Mouse (Mus musculus) ES-CJ7 (cell line): ENCODE measurements around the gene Smyd2.

Source experiments
- DNase-seq: peaks from one replicate; pipeline ENCODE4 v3.0.0; 2011; ENCODE audit warnings: low read depth, low spot score

Gene Smyd2

GRCm38 (mm10) chr1:189873591-189873990 lies 48.6 kb downstream of the Smyd2 start:
- DNase-seq: no peak

- no peak for DNase-seq
Measured at GRCm38 (mm10) chr1:189872050-189872449, 50.1 kb downstream of the Smyd2 start.

GRCm38 (mm10) chr1:189871625-189872024 lies 50.5 kb downstream of the Smyd2 start:
- DNase-seq: no peak

- DNase-seq: peak; percentile 72
Measured at GRCm38 (mm10) chr1:189870539-189870938, 51.6 kb downstream of the Smyd2 start.

GRCm38 (mm10) chr1:189869651-189870270 lies 52.4 kb downstream of the Smyd2 start:
- peak; percentile 62 for DNase-seq

GRCm38 (mm10) chr1:189868036-189868435 lies 54.1 kb downstream of the Smyd2 start:
- peak; percentile 69 for DNase-seq

- DNase-seq: no peak
Measured at GRCm38 (mm10) chr1:189867497-189867896, 54.7 kb downstream of the Smyd2 start.

- DNase-seq: no peak
Measured at GRCm38 (mm10) chr1:189867034-189867433, 55.1 kb downstream of the Smyd2 start.

- DNase-seq: no peak
Measured at GRCm38 (mm10) chr1:189866621-189867020, 55.5 kb downstream of the Smyd2 start.

- DNase-seq: no peak
Measured at GRCm38 (mm10) chr1:189864846-189865560, 57.2 kb downstream of the Smyd2 start.

GRCm38 (mm10) chr1:189864301-189864700 lies 57.9 kb downstream of the Smyd2 start:
- peak; percentile 45 for DNase-seq

- DNase-seq: no peak
Measured at GRCm38 (mm10) chr1:189863727-189864126, 58.4 kb downstream of the Smyd2 start.

- DNase-seq: no peak
Measured at GRCm38 (mm10) chr1:189860942-189861315, 61.2 kb downstream of the Smyd2 start.

GRCm38 (mm10) chr1:189860112-189860941 lies 61.8 kb downstream of the Smyd2 start:
- peak; percentile 22 for DNase-seq

- DNase-seq: no peak
Measured at GRCm38 (mm10) chr1:189858377-189858776, 63.8 kb downstream of the Smyd2 start.

GRCm38 (mm10) chr1:189855739-189856138 lies 66.4 kb downstream of the Smyd2 start:
- DNase-seq: no peak

- DNase-seq: no peak
Measured at GRCm38 (mm10) chr1:189854646-189855045, 67.5 kb downstream of the Smyd2 start.

- no peak for DNase-seq
Measured at GRCm38 (mm10) chr1:189852456-189852855, 69.7 kb downstream of the Smyd2 start.

- no peak for DNase-seq
Measured at GRCm38 (mm10) chr1:189852051-189852450, 70.1 kb downstream of the Smyd2 start.

- DNase-seq: peak; percentile 73
Measured at GRCm38 (mm10) chr1:189849550-189849949, 72.6 kb downstream of the Smyd2 start.

GRCm38 (mm10) chr1:189846319-189846718 lies 75.8 kb downstream of the Smyd2 start:
- DNase-seq: no peak

- no peak for DNase-seq
Measured at GRCm38 (mm10) chr1:189834166-189834565, 88.0 kb downstream of the Smyd2 start.
